Mouse (Mus musculus) natural killer cell, adult 2 months (primary cell): ENCODE data around the gene Padi1.

Experiments used
- DNase-seq, 2 experiments: peaks; one replicate each; pipeline ENCODE4 v3.0.0; 2022; ENCODE audit warnings: low spot score in 2 of 2

Padi1 gene

GRCm38 (mm10) chr4:140862036-140862650, 16.6 kb upstream of the Padi1 start:
- no peak for DNase-seq

- no peak for DNase-seq
Measured at GRCm38 (mm10) chr4:140860767-140861147, 15.2 kb upstream of the Padi1 start.

- peak in 1 of 2 experiments; percentile 20 for DNase-seq
Measured at GRCm38 (mm10) chr4:140860125-140860766, 14.7 kb upstream of the Padi1 start.

GRCm38 (mm10) chr4:140859291-140859690, 13.7 kb upstream of the Padi1 start:
- peak in 1 of 2 experiments; percentile 23 for DNase-seq

GRCm38 (mm10) chr4:140857813-140858212, 12.2 kb upstream of the Padi1 start:
- no peak for DNase-seq

GRCm38 (mm10) chr4:140857041-140857440, 11.5 kb upstream of the Padi1 start:
- DNase-seq: no peak

- no peak for DNase-seq
Measured at GRCm38 (mm10) chr4:140855151-140855550, 9.6 kb upstream of the Padi1 start.

- no peak for DNase-seq
Measured at GRCm38 (mm10) chr4:140854455-140854864, 8.9 kb upstream of the Padi1 start.

GRCm38 (mm10) chr4:140853626-140854025, 8.0 kb upstream of the Padi1 start:
- no peak for DNase-seq

GRCm38 (mm10) chr4:140849310-140849709, 3.7 kb upstream of the Padi1 start:
- DNase-seq: no peak

GRCm38 (mm10) chr4:140844991-140845390, 587 bp downstream of the Padi1 start:
- no peak for DNase-seq

- no peak for DNase-seq
Measured at GRCm38 (mm10) chr4:140843670-140844280, 1.8 kb downstream of the Padi1 start.

- DNase-seq: no peak
Measured at GRCm38 (mm10) chr4:140842909-140843308, 2.7 kb downstream of the Padi1 start.

GRCm38 (mm10) chr4:140837879-140838278, 7.7 kb downstream of the Padi1 start:
- DNase-seq: no peak

- DNase-seq: no peak
Measured at GRCm38 (mm10) chr4:140836208-140836866, 9.2 kb downstream of the Padi1 start.

- DNase-seq: no peak
Measured at GRCm38 (mm10) chr4:140835682-140836081, 9.9 kb downstream of the Padi1 start.

- DNase-seq: no peak
Measured at GRCm38 (mm10) chr4:140834327-140834934, 11.1 kb downstream of the Padi1 start.

- DNase-seq: peak; percentile 13 to 15
Measured at GRCm38 (mm10) chr4:140832821-140833220, 12.8 kb downstream of the Padi1 start.

- DNase-seq: no peak
Measured at GRCm38 (mm10) chr4:140831808-140832207, 13.8 kb downstream of the Padi1 start.

GRCm38 (mm10) chr4:140827237-140827636, 18.3 kb downstream of the Padi1 start:
- peak in 1 of 2 experiments; percentile 13 for DNase-seq

GRCm38 (mm10) chr4:140825942-140826341, 19.6 kb downstream of the Padi1 start:
- DNase-seq: no peak

- DNase-seq: peak; percentile 33 to 50
Measured at GRCm38 (mm10) chr4:140821988-140822387, 23.6 kb downstream of the Padi1 start.
